Mouse (Mus musculus): ENCODE measurements around the gene Dph3. TPM values are rescaled to one million over a fixed set of nuclear protein-coding genes. Genes with fewer than 3 reads are reported as not detected.

Dph3 gene
- polyA plus RNA-seq, 3 experiments from 2014 or later, result 56.1 to 84.9 (median 71.0) TPM

Other genes starting within 250 kb of the Dph3 start
- gene Galnt15, start 56.7 kb downstream of the Dph3 start, polyA plus RNA-seq (2017; shearing (Covaris generic)), result not detected
- 10 to 100 TPM; 10.3 to 29.2 (median 28.4) TPM for gene Oxnad1, start 355 bp downstream of the Dph3 start, polyA plus RNA-seq (2017; shearing (Covaris generic))
- not detected for gene Msmb, start 56.3 kb upstream of the Dph3 start, polyA plus RNA-seq (2017; shearing (Covaris generic))
- gene Ncoa4, start 74.1 kb upstream of the Dph3 start, polyA plus RNA-seq (2017; shearing (Covaris generic)), result 10 to 100 TPM; 76.2 to 87.7 (median 78.3) TPM
- 100 to 1,000 TPM; 143 to 224 (median 162) TPM for gene Timm23, start 116.2 kb upstream of the Dph3 start, polyA plus RNA-seq (2017; shearing (Covaris generic))
- gene Parg, start 116.2 kb upstream of the Dph3 start, polyA plus RNA-seq (2017; shearing (Covaris generic)), result 10 to 100 TPM; 17.0 to 20.9 (median 18.1) TPM
- under 1 TPM in 2 of 3 experiments, not detected in 1; 0.09 to 0.13 TPM for gene Ogdhl, start 236.3 kb upstream of the Dph3 start, polyA plus RNA-seq (2017; shearing (Covaris generic))

Data from inflammation-experienced regulatory T-cells, adult 6 months (primary cell).